Mouse (Mus musculus): Measurements from ENCODE around the gene Ephx4. TPM values are rescaled to one million over a fixed set of nuclear protein-coding genes. Genes with fewer than 3 reads are reported as not detected.

Ephx4 gene
- polyA plus RNA-seq, 1 experiment from 2014 or later: 3.8 TPM

GRCm38 (mm10) chr5:107466501-107466900 is 64.0 kb downstream of the Ephx4 start:
- WGBS: 31% methylated on average over 5 of the region's 5 CpGs
- H3K9me3 ChIP-seq (replicated peaks): no peaks in the 10 kb centered on the region
- ATAC-seq (ENCODE audit: low FRiP score): no peak
- no peaks in the 10 kb centered on the region for H3K4me1 ChIP-seq
- H3K27me3 ChIP-seq (replicated peaks): no peaks in the 10 kb centered on the region
- H3K4me3 ChIP-seq (replicated peaks): no peak overlapping the region
- no peak overlapping the region for H3K4me2 ChIP-seq
- H3K27ac ChIP-seq (replicated peaks): no peak overlapping the region
- H3K36me3 ChIP-seq: peaks cover 6% of the 10 kb centered on the region; the same call in 1 of the 2 replicates
- no peak overlapping the region for H3K9ac ChIP-seq (replicated peaks)

GRCm38 (mm10) chr5:107467098-107467497 is 64.6 kb downstream of the Ephx4 start:
- 85% methylated on average over 4 of the region's 4 CpGs for WGBS
- peaks cover 6% of the 10 kb centered on the region; the same call in 1 of the 2 replicates for H3K36me3 ChIP-seq
- no peaks in the 10 kb centered on the region for H3K4me1 ChIP-seq
- no peak overlapping the region for H3K27ac ChIP-seq (replicated peaks)
- H3K9ac ChIP-seq (replicated peaks): no peak overlapping the region
- no peak overlapping the region for H3K4me2 ChIP-seq
- no peaks in the 10 kb centered on the region for H3K9me3 ChIP-seq (replicated peaks)
- no peaks in the 10 kb centered on the region for H3K27me3 ChIP-seq (replicated peaks)
- ATAC-seq (ENCODE audit: low FRiP score): no peak
- no peak overlapping the region for H3K4me3 ChIP-seq (replicated peaks)

GRCm38 (mm10) chr5:107470600-107471329 is 68.2 kb downstream of the Ephx4 start:
- Histone ChIP-seq H3K4me1 (no peaks in the 10 kb centered on the region), H3K36me3 (peaks cover 14% of the 10 kb centered on the region), H3K9me3 (replicated peaks) (no peaks in the 10 kb centered on the region), H3K4me3 (replicated peaks) (no peak overlapping the region), H3K9ac (replicated peaks) (no peak overlapping the region), H3K27me3 (replicated peaks) (no peaks in the 10 kb centered on the region), H3K4me2 (no peak overlapping the region), H3K27ac (replicated peaks) (no peak overlapping the region)
- 71% methylated on average over 10 of the region's 10 CpGs for WGBS
- no peak for ATAC-seq (ENCODE audit: low FRiP score)

Other genes starting within 250 kb of the Ephx4 start
- gene Tgfbr3, start 113.1 kb upstream of the Ephx4 start, polyA plus RNA-seq (2015; fragmentation: Nextera tagmentation; extraction: Ambion mirVana): 6.6 and 10.1 TPM in 2 replicates
- gene Brdt, start 71.6 kb upstream of the Ephx4 start, polyA plus RNA-seq (2015; fragmentation: Nextera tagmentation; extraction: Ambion mirVana): 4.3 and 4.7 TPM in 2 replicates
- not detected in 2 replicates for gene Lpcat2b, start 28.8 kb downstream of the Ephx4 start, polyA plus RNA-seq (2015; fragmentation: Nextera tagmentation; extraction: Ambion mirVana)
- 17.8 and 19.5 TPM in 2 replicates for gene Btbd8, start 35.3 kb downstream of the Ephx4 start, polyA plus RNA-seq (2015; fragmentation: Nextera tagmentation; extraction: Ambion mirVana)
- gene Gm42669, start 104.9 kb downstream of the Ephx4 start, polyA plus RNA-seq (2015; fragmentation: Nextera tagmentation; extraction: Ambion mirVana): 0.37 and 0.72 TPM in 2 replicates
- gene 1700028K03Rik, start 132.0 kb downstream of the Ephx4 start, polyA plus RNA-seq (2015; fragmentation: Nextera tagmentation; extraction: Ambion mirVana): 0.29 and 0.36 TPM in 2 replicates
- 21.4 and 25.6 TPM in 2 replicates for gene Rpap2, start 194.6 kb downstream of the Ephx4 start, polyA plus RNA-seq (2015; fragmentation: Nextera tagmentation; extraction: Ambion mirVana)
- gene Glmn, start 195.2 kb downstream of the Ephx4 start, polyA plus RNA-seq (2015; fragmentation: Nextera tagmentation; extraction: Ambion mirVana): 31.8 and 37.4 TPM in 2 replicates

Measured in neural tube, embryonic 15.5 days (tissue).